Mouse (Mus musculus) bone marrow macrophage, adult 2 months (primary cell): ENCODE data around the gene Rhox1. TPM values are rescaled to one million over a fixed set of nuclear protein-coding genes. Genes with fewer than 3 reads are reported as not detected.
A peak's percentile ranks its signal among the peaks of the same experiment; 100 is the strongest.
"Not testable (repeated sequence)": the region's sequence is repeated elsewhere in the genome, so short reads cannot be mapped to it uniquely, and the experiment has no call there.

Experiments
- H3K27ac ChIP-seq: 2 replicates; pipeline ENCODE4 v1.5.1; 2012; ENCODE audit warnings: low read depth, low read length; ENCODE audit not compliant: insufficient read depth
- H3K4me1 ChIP-seq: 2 replicates; pipeline ENCODE4 v1.6.1; 2012; ENCODE audit warnings: low read length; ENCODE audit not compliant: control insufficient read depth, insufficient read depth
- H3K4me3 ChIP-seq: 2 replicates; pipeline ENCODE4 v1.5.1; 2012; ENCODE audit warnings: mild to moderate bottlenecking, low read length, moderate library complexity; ENCODE audit not compliant: insufficient read depth
- CTCF ChIP-seq: IDR thresholded peaks from 2 replicates; pipeline ENCODE4 v1.5.1; 2012; ENCODE audit warnings: low read depth, mild to moderate bottlenecking, low read length, moderate library complexity
- POLR2A ChIP-seq: IDR thresholded peaks from 2 replicates; pipeline ENCODE4 v1.6.1; 2012; ENCODE audit warnings: mild to moderate bottlenecking, low read depth, low read length, borderline replicate concordance
- polyA plus RNA-seq: library from polyadenylated mRNA; stranded (reverse); fragments of >200 nt; gene quantifications from 2 replicates; pipeline ENCODE4 v1.2.4, GENCODE M21; 2012; ENCODE audit not compliant: missing spikeins, insufficient read depth, insufficient read length

The Rhox1 gene
- not detected in 2 replicates for polyA plus RNA-seq

DNA sequence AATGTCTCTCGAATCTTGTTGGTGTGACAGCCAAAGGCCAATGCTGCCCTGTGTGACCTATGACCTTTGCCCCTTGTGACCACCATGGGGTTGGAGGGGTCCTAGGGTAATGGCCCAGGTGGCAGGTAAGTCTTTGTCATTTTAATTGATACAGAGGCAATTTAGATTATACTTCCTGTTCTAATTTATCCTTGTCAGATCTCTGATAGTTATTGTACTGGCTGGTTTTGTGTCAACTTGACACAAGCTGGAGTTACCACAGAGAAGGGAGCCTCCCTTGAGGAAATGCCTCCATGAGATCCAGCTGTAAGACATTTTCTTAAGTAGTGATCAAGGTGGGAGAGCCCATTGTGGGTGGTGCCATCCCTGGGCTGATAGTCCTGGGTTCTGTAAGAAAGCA lies at the start of gene Rhox1:
Rhox1 (minus strand) TSS at position 101 of the 400 bp plus-strand sequence.
- H3K4me3 ChIP-seq, H3K4me1 ChIP-seq, H3K27ac ChIP-seq: not testable (repeated sequence)

- H3K27ac ChIP-seq, H3K4me3 ChIP-seq, H3K4me1 ChIP-seq: not testable (repeated sequence)
Measured at GRCm38 (mm10) chrX:37265038-37265437, 43.0 kb upstream of the Rhox1 start, which contains the start of gene Rhox4a. Gene Rhox4a, plus strand, starts transcription at chrX:37265338.

DNA sequence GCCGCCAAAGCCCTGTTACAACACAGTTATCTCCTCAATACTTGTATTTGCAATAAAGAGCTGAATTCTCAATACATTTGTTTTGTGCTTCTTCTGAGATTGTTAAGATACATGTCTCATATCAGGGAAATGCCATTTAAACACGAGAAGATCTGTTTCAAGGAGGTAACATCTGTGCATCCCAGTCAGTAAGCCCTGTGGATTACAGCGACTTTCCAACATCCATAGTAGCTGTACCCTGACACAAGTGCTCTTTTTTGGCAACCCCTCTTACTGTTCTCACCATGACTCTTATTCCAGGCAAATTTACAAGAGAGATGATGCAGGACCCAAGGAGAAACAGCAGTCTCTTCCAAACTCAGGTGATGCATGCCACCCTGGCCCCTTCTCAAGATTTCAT lies 27.6 kb upstream of the Rhox1 start, which contains the start of gene Rhox3a:
Rhox3a (plus strand) TSS at position 301 of the 400 bp plus-strand sequence.
- not testable (repeated sequence) for H3K4me1 ChIP-seq, H3K4me3 ChIP-seq, H3K27ac ChIP-seq

GRCm38 (mm10) chrX:37244676-37245075 lies 22.6 kb upstream of the Rhox1 start, which contains the start of gene Rhox2a:
Gene Rhox2a, plus strand, starts transcription at chrX:37244976.
- not testable (repeated sequence) for H3K27ac ChIP-seq, H3K4me1 ChIP-seq, H3K4me3 ChIP-seq

- H3K27ac ChIP-seq = no peak within 1 kb of the TSS
- TF ChIP-seq POLR2A = no peak
- H3K4me1 ChIP-seq = no peaks in the 10 kb centered on the region; the same call in 1 of the 2 replicates
- no peak within 1 kb of the TSS for H3K4me3 ChIP-seq
Measured at GRCm38 (mm10) chrX:37210941-37211340, 11.1 kb downstream of the Rhox1 start, which contains the start of gene Gm9. Gene Gm9, minus strand, starts transcription at chrX:37211041.

DNA sequence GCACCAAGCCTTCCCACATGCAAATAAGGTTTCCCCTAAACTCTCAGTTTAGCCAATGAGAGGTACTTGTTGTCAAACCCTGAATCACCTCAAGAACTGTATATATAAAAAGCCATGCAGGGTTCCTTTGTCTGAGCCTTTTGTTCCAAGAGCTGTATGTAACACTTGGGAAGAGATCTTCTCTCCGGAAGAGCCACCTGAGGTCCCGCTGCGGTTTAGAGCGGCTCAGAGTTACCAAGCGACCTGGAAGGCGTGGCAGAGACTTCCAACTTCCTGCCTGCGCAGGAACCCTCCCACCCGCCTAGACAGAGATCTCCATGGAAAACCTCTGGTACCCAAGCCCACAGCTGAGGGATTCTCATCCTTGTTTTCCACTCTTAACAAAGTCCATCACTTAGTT lies 23.4 kb downstream of the Rhox1 start:
- TF ChIP-seq POLR2A (no peak), CTCF (no peak)

DNA sequence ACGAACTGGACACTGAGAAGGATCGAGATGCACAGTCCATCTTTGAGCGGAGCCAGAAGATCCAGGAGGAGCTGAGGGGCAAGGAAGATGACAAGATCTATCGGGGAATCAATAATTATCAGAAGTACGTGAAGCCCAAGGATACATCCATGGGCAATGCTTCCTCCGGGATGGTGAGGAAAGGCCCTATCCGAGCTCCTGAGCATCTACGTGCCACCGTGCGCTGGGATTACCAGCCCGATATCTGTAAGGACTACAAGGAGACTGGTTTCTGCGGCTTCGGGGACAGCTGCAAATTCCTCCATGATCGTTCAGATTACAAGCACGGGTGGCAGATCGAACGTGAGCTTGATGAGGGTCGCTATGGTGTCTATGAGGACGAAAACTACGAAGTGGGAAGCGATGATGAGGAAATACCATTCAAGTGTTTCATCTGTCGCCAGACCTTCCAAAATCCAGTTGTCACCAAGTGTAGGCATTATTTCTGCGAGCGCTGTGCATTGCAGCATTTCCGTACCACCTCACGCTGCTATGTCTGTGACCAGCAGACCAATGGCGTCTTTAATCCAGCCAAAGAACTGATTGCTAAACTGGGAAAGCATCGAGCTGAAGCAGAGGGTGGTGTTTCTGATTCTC lies 30.2 kb downstream of the Rhox1 start:
- TF ChIP-seq CTCF = no peak
- TF ChIP-seq POLR2A = no peak
- Histone ChIP-seq H3K4me1 (peaks cover 4% of the 10 kb centered on the region), H3K27ac (peak overlapping the region; percentile 15; the same call in 1 of the 2 replicates)

More for the DNA sequence above, 23.4 kb downstream of the Rhox1 start:
- Histone ChIP-seq H3K27ac (no peak overlapping the region), H3K4me1 (no peaks in the 10 kb centered on the region), H3K4me3 (no peak overlapping the region)

GRCm38 (mm10) chrX:37191105-37191743 lies 30.8 kb downstream of the Rhox1 start, which contains the start of the genes Ndufa1 and Rnf113a1:
Gene Ndufa1, minus strand, starts transcription at chrX:37191163.
Gene Rnf113a1, plus strand, starts transcription at chrX:37191245.
- TF ChIP-seq CTCF = no peak
- TF ChIP-seq POLR2A = no peak
- Histone ChIP-seq H3K4me3 (peak within 1 kb of the TSS; percentile 64), H3K4me1 (peaks cover 4% of the 10 kb centered on the region), H3K27ac (peak within 1 kb of the TSS; percentile 15)

More for the DNA sequence above, 30.2 kb downstream of the Rhox1 start:
- peak overlapping the region; percentile 64 for H3K4me3 ChIP-seq

- H3K4me1 ChIP-seq = peaks cover 4% of the 10 kb centered on the region
- H3K4me3 ChIP-seq = peak overlapping the region; percentile 64
- H3K27ac ChIP-seq = no peak overlapping the region
- TF ChIP-seq CTCF (no peak), POLR2A (no peak)
Measured at GRCm38 (mm10) chrX:37190755-37191104, 31.3 kb downstream of the Rhox1 start.

DNA sequence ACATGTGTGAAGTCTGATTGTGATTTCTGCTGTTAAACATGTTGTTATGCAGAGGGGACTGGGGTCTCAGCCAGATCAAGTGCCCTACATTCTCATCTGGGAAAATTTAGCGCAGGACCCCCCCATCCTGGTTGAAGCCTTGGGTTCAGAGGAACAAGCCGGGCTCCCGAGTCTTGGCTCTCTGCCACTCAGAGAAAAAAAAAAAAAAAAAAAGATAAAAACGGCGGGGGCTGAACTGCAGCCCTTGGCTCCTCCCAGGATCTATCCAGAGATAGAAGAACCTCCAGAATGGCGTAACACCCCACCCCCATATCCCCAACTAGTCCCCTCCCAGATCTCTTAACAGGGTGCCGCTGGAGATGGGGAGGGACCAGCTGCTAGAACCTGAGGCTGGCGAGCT lies 37.7 kb downstream of the Rhox1 start:
- H3K4me3 ChIP-seq, H3K27ac ChIP-seq, H3K4me1 ChIP-seq: not testable (repeated sequence)

DNA sequence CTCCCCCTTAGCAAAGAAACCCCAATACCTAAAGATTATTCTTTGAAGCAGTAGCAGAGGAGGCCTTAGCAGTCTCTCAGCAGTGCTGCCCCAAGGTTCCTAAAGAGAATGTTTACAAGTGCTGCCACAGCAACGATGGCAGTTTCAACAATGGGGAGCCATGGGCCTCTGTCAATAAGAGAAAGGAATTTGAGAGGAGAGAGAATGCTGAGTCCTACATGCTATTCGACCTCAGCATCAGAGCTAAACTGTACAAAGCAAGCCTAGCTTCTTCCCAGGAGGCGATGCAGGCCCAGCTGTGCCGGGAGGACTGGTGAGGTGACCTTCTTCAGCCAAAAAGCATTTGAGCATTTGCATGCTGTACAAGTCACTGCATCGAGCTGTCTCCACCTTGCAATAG lies 53.3 kb downstream of the Rhox1 start, which contains the start of gene Akap14:
Akap14 (minus strand) TSS at position 101 of the 400 bp plus-strand sequence.
- TF ChIP-seq POLR2A (no peak), CTCF (no peak)
- Histone ChIP-seq H3K4me1 (no peaks in the 10 kb centered on the region), H3K27ac (no peak within 1 kb of the TSS), H3K4me3 (no peak within 1 kb of the TSS)
